Mouse (Mus musculus): ENCODE results near the gene Itga7.

DNA sequence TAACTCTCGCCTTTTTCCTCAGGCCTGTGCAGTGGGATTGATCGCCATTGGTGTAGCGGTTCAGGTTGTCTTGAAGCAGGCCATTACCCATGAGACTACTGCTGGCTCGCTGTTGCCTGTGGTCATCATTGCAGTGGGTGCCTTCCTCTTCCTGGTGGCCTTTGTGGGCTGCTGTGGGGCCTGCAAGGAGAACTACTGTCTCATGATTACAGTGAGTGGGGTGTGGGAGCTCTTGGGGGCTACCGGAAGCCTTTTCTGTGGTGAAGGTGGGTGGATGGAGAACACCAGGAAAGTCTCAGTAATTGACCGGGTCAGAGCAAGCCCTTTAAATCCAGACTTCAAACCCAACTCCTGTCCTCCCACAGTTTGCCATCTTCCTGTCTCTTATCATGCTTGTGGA lies 22.2 kb upstream of the Itga7 start:
- TF ChIP-seq POLR2A (IDR thresholded peaks at IDR 0.05; ENCODE audit: extremely low read depth, insufficient read depth, low read length) (no peak), CTCF (IDR thresholded peaks at IDR 0.05; ENCODE audit: extremely low read depth, insufficient read depth, low read length) (no peak)

Data from cortical plate, adult 2 months (tissue).